Mouse (Mus musculus) embryo, embryonic 11.5 days (tissue): ENCODE data around the gene Isg15.

Experiments used
- DNase-seq: peaks from one replicate; pipeline ENCODE4 v3.0.0-alpha.2; 2012; ENCODE audit warnings: low read depth, low spot score

Gene Isg15

GRCm38 (mm10) chr4:156203413-156204131 is 3.0 kb upstream of the Isg15 start:
- no peak for DNase-seq

GRCm38 (mm10) chr4:156203001-156203412 is 2.4 kb upstream of the Isg15 start, which contains the start of gene AW011738:
AW011738 (plus strand) TSS chr4:156203304.
- DNase-seq: peak; percentile 57

- no peak for DNase-seq
These were observed 1.9 kb upstream of the Isg15 start for GRCm38 (mm10) chr4:156202462-156202893.

- peak; percentile 84 for DNase-seq
These were observed 2.8 kb downstream of the Isg15 start for GRCm38 (mm10) chr4:156197829-156198205.

GRCm38 (mm10) chr4:156197131-156197828 is 3.3 kb downstream of the Isg15 start, which contains the start of gene Agrn:
Agrn (minus strand) TSS chr4:156197488.
- DNase-seq: peak; percentile 40

- DNase-seq: no peak
These were observed 4.4 kb downstream of the Isg15 start for GRCm38 (mm10) chr4:156195927-156196870.

GRCm38 (mm10) chr4:156194346-156194745 is 6.3 kb downstream of the Isg15 start:
- no peak for DNase-seq

GRCm38 (mm10) chr4:156193906-156194305 is 6.7 kb downstream of the Isg15 start:
- no peak for DNase-seq

GRCm38 (mm10) chr4:156193200-156193590 is 7.4 kb downstream of the Isg15 start:
- DNase-seq: no peak

GRCm38 (mm10) chr4:156192421-156193199 is 8.0 kb downstream of the Isg15 start:
- DNase-seq: no peak

GRCm38 (mm10) chr4:156188811-156189323 is 11.8 kb downstream of the Isg15 start:
- DNase-seq: no peak

- DNase-seq: no peak
These were observed 12.3 kb downstream of the Isg15 start for GRCm38 (mm10) chr4:156188162-156188810.

- DNase-seq: no peak
These were observed 14.4 kb downstream of the Isg15 start for GRCm38 (mm10) chr4:156185950-156186850.

GRCm38 (mm10) chr4:156185456-156185949 is 15.1 kb downstream of the Isg15 start:
- DNase-seq: no peak

- DNase-seq: no peak
These were observed 16.2 kb downstream of the Isg15 start for GRCm38 (mm10) chr4:156184291-156184954.

- no peak for DNase-seq
These were observed 16.9 kb downstream of the Isg15 start for GRCm38 (mm10) chr4:156183747-156184146.

GRCm38 (mm10) chr4:156177630-156178029 is 23.0 kb downstream of the Isg15 start:
- no peak for DNase-seq

- no peak for DNase-seq
These were observed 28.8 kb downstream of the Isg15 start for GRCm38 (mm10) chr4:156171828-156172227.
